Mouse (Mus musculus) v-Abl transformed pro-B cells (cell line): Measurements from ENCODE around the gene Iltifb.
"Not testable (repeated sequence)": the region's sequence is repeated elsewhere in the genome, so short reads cannot be mapped to it uniquely, and the experiment has no call there.

Experiments
- in situ Hi-C, 2 experiments: fragments of 400-800 bp; cut with MboI; formaldehyde crosslinking; loops; one replicate each; pipeline ENCODE4 v1.15.1; 2025; ENCODE audit not compliant: unreplicated experiment in 2 of 2

Gene Iltifb

DNA sequence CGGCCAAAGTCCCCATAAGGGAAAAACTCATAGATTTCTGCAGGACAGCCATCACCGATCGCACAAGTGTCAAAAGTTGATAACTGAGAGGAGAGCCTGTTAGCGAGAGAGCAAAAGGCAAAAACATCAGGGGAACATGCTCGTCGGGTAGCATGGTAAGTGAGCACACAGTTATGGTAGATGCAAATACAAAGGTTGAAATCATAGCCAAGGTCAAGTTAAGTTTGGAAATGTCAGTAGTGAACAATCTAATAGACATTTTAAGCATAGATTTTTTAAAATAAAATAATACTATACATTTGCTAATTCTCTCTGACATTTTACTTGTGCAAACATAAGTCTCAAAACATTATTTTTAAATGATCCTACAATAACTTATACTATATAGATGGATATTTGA, at the start of gene Iltifb:
Gene Iltifb (minus strand): TSS at position 101 of the 400 bp plus-strand sequence.
- in situ Hi-C loops, result no loop called here

DNA sequence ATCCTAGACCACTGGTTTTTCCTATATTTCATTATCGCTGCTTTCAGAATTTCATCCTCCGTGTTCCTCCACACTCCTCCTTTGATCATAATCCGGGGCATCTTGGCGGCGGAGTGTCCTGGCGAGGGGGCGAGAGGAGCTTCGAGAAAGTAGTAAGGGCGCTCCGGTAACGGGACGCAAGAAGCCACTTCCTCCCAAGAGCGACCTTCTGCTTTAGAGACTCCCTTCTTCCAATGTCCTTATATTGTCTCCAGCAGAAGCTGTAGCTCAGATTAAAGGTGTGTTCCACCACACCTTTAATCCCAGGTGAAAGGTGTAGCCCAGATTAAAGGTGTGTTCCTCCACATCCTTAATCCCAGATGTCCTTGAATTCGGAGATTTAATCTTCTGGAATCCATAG, 48.3 kb upstream of the Iltifb start, which contains the start of gene Gm9046:
Gene Gm9046 (minus strand): TSS at position 101 of the 400 bp plus-strand sequence.
- in situ Hi-C loops, result not testable (repeated sequence)

DNA sequence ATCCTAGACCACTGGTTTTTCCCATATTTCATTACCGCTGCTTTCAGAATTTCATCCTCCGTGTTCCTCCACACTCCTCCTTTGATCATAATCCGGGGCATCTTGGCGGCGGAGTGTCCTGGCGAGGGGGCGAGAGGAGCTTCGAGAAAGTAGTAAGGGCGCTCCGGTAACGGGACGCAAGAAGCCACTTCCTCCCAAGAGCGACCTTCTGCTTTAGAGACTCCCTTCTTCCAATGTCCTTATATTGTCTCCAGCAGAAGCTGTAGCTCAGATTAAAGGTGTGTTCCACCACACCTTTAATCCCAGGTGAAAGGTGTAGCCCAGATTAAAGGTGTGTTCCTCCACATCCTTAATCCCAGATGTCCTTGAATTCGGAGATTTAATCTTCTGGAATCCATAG, 42.9 kb upstream of the Iltifb start, which contains the start of gene Gm9045:
Gene Gm9045 (minus strand): TSS at position 101 of the 400 bp plus-strand sequence.
- in situ Hi-C loops, result not testable (repeated sequence)

DNA sequence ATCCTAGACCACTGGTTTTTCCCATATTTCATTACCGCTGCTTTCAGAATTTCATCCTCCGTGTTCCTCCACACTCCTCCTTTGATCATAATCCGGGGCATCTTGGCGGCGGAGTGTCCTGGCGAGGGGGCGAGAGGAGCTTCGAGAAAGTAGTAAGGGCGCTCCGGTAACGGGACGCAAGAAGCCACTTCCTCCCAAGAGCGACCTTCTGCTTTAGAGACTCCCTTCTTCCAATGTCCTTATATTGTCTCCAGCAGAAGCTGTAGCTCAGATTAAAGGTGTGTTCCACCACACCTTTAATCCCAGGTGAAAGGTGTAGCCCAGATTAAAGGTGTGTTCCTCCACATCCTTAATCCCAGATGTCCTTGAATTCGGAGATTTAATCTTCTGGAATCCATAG, 37.5 kb upstream of the Iltifb start, which contains the start of gene Gm9044:
Gene Gm9044 (minus strand): TSS at position 101 of the 400 bp plus-strand sequence.
- in situ Hi-C loops, result not testable (repeated sequence)

DNA sequence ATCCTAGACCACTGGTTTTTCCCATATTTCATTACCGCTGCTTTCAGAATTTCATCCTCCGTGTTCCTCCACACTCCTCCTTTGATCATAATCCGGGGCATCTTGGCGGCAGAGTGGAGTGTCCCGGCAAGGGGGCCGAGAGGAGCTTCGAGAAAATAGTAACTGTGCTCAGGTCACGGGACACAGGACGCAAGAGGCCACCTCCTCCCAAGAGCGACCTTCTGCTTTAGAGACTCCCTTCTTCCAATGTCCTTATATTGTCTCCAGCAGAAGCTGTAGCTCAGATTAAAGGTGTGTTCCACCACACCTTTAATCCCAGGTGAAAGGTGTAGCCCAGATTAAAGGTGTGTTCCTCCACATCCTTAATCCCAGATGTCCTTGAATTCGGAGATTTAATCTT, 32.0 kb upstream of the Iltifb start, which contains the start of gene Gm9040:
Gene Gm9040 (minus strand): TSS at position 101 of the 400 bp plus-strand sequence.
- in situ Hi-C loops, result not testable (repeated sequence)

DNA sequence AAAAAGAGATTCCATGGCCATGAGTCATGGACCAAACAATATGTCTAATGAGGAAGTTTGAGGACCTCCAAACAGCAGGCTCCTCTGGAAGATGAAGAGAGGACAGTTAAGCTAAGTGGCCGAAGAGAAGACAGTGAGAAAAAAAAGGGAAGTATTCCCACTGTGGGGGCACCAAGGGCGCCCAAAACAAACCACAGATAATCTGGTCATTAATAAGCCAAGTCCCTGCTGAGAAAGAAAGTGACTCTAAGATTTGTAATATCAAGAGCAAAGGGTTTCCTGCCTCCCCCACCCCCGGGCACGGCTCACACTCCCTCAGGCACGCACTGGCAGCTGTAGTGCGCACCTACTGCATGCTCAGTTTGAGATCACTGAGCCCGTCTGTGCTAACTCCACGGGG, 24.2 kb upstream of the Iltifb start:
- in situ Hi-C loops, result no loop called here

DNA sequence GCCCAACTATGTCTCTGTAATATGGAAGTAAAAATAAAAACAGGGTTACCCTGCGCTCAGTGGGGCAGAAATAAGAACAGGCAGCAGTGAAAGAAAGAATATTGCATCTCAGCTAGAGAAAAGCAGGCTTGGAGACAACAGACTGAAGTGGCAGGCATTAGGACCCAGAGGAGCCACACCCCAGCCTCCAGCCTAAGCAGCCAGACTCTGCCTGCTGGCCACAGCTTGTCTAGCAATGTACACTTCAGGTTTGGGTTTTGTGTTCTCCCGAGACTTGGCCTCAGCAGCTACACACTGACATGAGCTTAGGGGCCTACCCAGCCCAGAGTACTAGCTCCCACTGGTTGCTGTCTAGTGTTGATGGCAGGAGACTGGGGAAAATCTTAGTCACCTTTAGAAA, 7.3 kb upstream of the Iltifb start:
- in situ Hi-C loops, result not testable (repeated sequence)

DNA sequence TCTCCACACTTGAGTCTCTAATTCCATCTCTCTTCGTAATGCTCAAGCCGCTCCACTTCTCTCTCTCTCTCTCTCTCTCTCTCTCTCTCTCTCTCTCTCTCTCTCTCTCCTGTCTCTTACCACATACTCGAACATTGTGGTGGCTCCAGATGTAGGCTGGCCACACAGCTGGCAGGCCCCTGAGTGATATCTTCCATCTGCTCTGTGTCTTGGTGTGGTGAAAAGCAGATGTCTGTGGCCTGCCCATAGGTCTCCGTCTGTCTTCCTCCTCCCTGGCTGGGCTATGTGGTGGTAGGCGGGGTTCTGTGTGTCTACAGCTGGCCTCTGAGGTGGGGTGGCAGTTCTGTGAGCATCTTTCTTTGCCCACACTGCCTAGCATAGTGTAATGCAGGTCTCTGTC, 11.8 kb downstream of the Iltifb start:
- in situ Hi-C loops, result not testable (repeated sequence)

DNA sequence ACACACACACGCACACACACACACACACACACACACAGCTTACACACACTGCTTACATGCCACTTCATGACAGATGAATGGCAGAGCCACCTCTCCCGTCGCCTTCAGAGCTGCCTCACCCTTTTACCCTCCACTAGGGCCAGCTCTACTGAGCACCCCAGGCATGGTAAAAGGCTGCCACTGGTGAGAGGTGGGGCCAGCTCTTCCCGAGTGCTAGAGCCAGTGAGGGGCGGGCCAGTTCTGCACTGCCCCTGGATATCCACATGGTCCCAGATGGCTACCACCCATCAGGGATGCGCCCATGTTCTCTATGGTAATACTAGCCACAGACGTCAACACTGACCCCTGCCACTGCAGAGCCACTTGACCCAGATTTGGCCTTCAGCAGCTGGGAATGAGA, 12.3 kb downstream of the Iltifb start:
- in situ Hi-C loops, result not testable (repeated sequence)

DNA sequence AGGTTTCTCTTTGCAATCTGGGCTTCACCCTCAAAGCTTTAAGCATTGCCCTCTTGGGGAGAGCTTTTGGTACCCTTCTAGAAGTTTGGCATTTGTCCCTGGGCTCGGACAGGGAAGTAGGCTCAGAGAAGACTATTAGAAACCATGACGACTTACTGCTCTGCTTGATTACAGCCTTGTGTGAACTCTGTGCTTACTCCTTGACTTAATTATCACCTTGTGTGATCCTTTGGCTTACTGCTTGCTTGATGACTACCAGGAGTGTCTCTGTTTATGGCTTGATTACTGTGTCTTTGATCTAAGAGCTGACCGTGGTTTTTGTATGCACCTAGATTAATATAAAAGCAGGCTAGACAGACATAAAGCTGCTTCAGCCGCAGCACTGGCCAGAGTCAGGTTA, 16.8 kb downstream of the Iltifb start:
- in situ Hi-C loops, result not testable (repeated sequence)

DNA sequence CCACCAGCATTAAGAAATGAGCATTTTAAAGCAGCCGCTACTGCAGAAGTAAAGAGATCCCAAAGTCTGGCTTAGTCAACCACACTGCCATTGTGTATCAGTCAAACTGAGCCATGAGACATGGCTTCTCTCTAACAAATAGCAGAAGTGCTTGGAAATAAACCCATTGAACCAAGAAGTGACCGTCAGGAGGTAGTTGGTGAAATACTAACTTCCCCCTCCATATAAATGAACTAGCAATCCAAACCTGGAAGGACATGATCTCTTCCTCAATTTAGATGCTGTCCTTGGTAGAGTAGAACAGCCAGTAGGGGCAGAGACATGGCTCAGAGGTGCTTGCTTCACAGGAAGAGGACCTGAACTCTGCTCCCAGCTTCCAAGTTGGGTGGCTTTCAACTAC, 23.4 kb downstream of the Iltifb start:
- in situ Hi-C loops, result not testable (repeated sequence)

DNA sequence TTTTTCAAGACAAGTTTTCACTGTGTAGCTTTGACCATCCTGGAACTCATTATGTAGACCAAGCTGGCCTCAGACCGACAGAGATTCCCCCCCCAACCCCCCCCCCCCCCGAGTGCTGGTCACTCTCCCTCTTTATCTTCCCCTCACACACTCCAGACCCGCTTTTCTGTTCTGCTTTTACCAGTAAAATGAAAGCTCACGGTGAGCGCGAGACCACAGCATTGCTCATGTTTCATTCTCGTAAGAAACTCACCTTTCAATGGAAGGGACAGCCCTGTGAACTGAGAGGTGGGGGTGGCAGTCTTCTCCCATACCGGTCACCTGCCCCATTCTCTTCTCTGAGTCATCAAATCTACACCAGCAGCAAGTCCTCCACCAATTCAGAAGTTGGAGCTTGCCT, 26.0 kb downstream of the Iltifb start:
- in situ Hi-C loops, result not testable (repeated sequence)

DNA sequence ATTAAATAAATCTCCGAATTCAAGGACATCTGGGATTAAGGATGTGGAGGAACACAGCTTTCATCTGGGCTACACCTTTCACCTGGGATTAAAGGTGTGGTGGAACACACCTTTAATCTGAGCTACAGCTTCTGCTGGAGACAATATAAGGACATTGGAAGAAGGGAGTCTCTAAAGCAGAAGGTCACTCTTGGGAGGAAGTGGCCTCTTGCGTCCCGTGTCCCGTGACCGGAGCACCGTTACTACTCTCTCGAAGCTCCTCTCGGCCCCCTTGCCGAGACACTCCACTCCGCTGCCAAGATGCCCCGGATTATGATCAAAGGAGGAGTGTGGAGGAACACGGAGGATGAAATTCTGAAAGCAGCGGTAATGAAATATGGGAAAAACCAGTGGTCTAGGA, 36.5 kb downstream of the Iltifb start, which contains the start of gene Gm32802:
Gene Gm32802 (plus strand): TSS at position 301 of the 400 bp plus-strand sequence.
- in situ Hi-C loops, result not testable (repeated sequence)

DNA sequence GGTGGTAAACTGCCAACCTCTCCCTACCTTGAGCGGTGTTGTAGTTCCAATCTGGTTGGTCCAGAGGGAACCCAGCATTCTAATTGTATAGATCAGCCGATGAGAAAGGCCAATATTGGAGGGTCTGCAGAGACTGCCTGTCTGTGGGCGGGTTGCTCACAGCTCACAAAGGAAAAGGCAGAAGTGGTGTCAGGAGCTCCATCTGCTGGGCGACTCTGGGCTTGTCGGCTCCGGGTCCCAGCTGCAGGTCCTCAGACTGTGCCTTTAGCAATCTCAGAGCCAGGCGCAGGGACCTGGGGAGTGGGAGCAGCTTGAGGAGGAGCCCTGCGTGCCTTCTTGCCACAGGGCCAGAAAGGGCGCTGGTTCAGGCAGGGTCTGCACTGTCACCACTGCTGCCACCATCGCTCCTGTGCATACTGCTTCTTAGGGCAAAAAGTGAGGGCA, 44.0 kb downstream of the Iltifb start:
- in situ Hi-C loops, result no loop called here

DNA sequence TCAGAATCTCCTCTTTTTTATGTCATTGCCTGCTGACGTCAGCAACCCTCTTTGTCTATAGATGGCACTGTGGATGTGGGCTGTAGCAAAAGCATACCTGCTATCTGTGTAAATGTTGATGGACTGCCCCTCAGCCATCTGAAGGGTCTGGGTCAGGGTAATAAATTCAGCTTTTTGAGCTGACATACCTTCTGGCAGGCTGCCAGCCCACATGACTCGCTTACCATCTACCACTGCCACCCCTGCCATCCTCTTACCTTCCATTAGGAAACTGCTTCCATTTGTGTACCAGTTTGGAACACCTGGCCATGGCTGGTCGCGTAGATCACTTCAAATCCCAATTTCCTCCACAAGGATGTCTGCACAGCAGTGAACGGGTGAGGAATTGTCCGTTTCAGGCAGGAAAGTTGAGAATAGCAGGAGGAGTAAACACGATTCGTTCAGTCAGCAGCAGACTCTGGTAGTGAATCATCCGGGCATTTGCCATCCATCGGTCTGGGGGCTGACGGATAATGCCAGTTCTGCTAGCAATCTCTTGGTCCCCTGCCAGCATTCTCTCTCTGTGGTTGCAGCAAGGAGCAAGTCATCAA, 45.7 kb downstream of the Iltifb start:
- in situ Hi-C loops, result not testable (repeated sequence)

DNA sequence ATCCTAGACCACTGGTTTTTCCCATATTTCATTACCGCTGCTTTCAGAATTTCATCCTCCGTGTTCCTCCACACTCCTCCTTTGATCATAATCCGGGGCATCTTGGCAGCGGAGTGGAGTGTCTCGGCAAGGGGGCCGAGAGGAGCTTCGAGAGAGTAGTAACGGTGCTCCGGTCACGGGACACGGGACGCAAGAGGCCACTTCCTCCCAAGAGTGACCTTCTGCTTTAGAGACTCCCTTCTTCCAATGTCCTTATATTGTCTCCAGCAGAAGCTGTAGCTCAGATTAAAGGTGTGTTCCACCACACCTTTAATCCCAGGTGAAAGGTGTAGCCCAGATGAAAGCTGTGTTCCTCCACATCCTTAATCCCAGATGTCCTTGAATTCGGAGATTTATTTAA, 54.2 kb downstream of the Iltifb start, which contains the start of gene Gm32717:
Gene Gm32717 (minus strand): TSS at position 101 of the 400 bp plus-strand sequence.
- in situ Hi-C loops, result not testable (repeated sequence)
